Mouse (Mus musculus) embryonic facial prominence, embryonic 10.5 days (tissue): ENCODE data around the gene Pmepa1. TPM values are rescaled to one million over a fixed set of nuclear protein-coding genes. Genes with fewer than 3 reads are reported as not detected.
A peak's percentile ranks its signal among the peaks of the same experiment; 100 is the strongest.

Experiments
- DNase-seq: peaks from one replicate; pipeline ENCODE4 v3.0.0-alpha.2; 2017; ENCODE audit warnings: low spot score
- H3K27ac ChIP-seq: fragments of 300-500 bp; sonication (generic); replicated peaks from 2 replicates; pipeline ENCODE4 v1.5.1; 2016; ENCODE audit warnings: mild to moderate bottlenecking
- H3K27me3 ChIP-seq: fragments of 300-500 bp; sonication (generic); replicated peaks from 2 replicates; pipeline ENCODE4 v1.6.1; 2016; ENCODE audit warnings: low read depth, mild to moderate bottlenecking; ENCODE audit not compliant: poor library complexity, severe bottlenecking
- H3K36me3 ChIP-seq: fragments of 300-500 bp; sonication (generic); replicated peaks from 2 replicates; pipeline ENCODE4 v1.6.1; 2016; ENCODE audit warnings: mild to moderate bottlenecking, moderate library complexity
- H3K4me1 ChIP-seq: fragments of 300-500 bp; sonication (generic); 2 replicates; pipeline ENCODE4 v1.6.1; 2016
- H3K4me3 ChIP-seq: fragments of 300-500 bp; sonication (generic); 2 replicates; pipeline ENCODE4 v1.5.1; 2016; ENCODE audit warnings: mild to moderate bottlenecking, moderate library complexity
- H3K9me3 ChIP-seq: fragments of 300-500 bp; sonication (generic); 2 replicates; pipeline ENCODE4 v1.6.1; 2016; ENCODE audit warnings: mild to moderate bottlenecking
- WGBS: fragments of 180-500 bp; shearing (Covaris S2); methylation state at CpG from one replicate; pipeline ENCODE4 v1.1.7; 2016; 5-methylcytosine and 5-hydroxymethylcytosine counted together
- polyA plus RNA-seq: library from polyadenylated mRNA; unstranded; fragments of >200 nt; fragmentation: Nextera tagmentation; extraction: Ambion mirVana; gene quantifications from 2 replicates; pipeline ENCODE4 v1.2.1, GENCODE M21; 2016

The Pmepa1 gene
- polyA plus RNA-seq, 1 experiment from 2014 or later, result 2.1 TPM

GRCm38 (mm10) chr2:173228567-173228966 lies 47.8 kb downstream of the Pmepa1 start:
- no peak for DNase-seq
- no peak overlapping the region for H3K27ac ChIP-seq
- 83% methylated on average over 8 of the region's 8 CpGs for WGBS
- no peak overlapping the region for H3K4me3 ChIP-seq
- H3K36me3 ChIP-seq, result peaks cover 73% of the 10 kb centered on the region
- H3K27me3 ChIP-seq, result no peaks in the 10 kb centered on the region
- H3K4me1 ChIP-seq, result peaks cover 57% of the 10 kb centered on the region
- no peaks in the 10 kb centered on the region for H3K9me3 ChIP-seq

GRCm38 (mm10) chr2:173226792-173227191 lies 49.5 kb downstream of the Pmepa1 start:
- H3K27ac ChIP-seq, result no peak overlapping the region
- H3K36me3 ChIP-seq, result peaks cover 55% of the 10 kb centered on the region
- H3K27me3 ChIP-seq, result no peaks in the 10 kb centered on the region
- no peak overlapping the region for H3K4me3 ChIP-seq
- H3K9me3 ChIP-seq, result no peaks in the 10 kb centered on the region
- no peak for DNase-seq
- WGBS, result 92% methylated on average over 8 of the region's 8 CpGs
- H3K4me1 ChIP-seq, result peaks cover 56% of the 10 kb centered on the region

GRCm38 (mm10) chr2:173225906-173226305 lies 50.4 kb downstream of the Pmepa1 start:
- no peaks in the 10 kb centered on the region for H3K27me3 ChIP-seq
- DNase-seq, result no peak
- H3K4me1 ChIP-seq, result peaks cover 50% of the 10 kb centered on the region
- WGBS, result 75% methylated on average over 7 of the region's 7 CpGs
- H3K9me3 ChIP-seq, result no peaks in the 10 kb centered on the region
- H3K36me3 ChIP-seq, result peaks cover 46% of the 10 kb centered on the region
- H3K4me3 ChIP-seq, result no peak overlapping the region
- H3K27ac ChIP-seq, result no peak overlapping the region

- no peak for DNase-seq
- Histone ChIP-seq H3K4me1 (peaks cover 40% of the 10 kb centered on the region), H3K27ac (no peak overlapping the region), H3K9me3 (no peaks in the 10 kb centered on the region), H3K4me3 (no peak overlapping the region), H3K36me3 (peaks cover 39% of the 10 kb centered on the region), H3K27me3 (no peaks in the 10 kb centered on the region)
- 60% methylated on average over 7 of the region's 7 CpGs for WGBS
Measured at GRCm38 (mm10) chr2:173224832-173225231, 51.5 kb downstream of the Pmepa1 start.

GRCm38 (mm10) chr2:173224097-173224496 lies 52.2 kb downstream of the Pmepa1 start:
- Histone ChIP-seq H3K27me3 (0 out of 2 replicates have a peak, but pooled peaks cover 2% of the 10 kb centered on the region), H3K4me3 (no peak overlapping the region), H3K27ac (no peak overlapping the region), H3K36me3 (peaks cover 35% of the 10 kb centered on the region), H3K9me3 (no peaks in the 10 kb centered on the region), H3K4me1 (peaks cover 34% of the 10 kb centered on the region)
- no peak for DNase-seq
- 73% methylated on average over 3 of the region's 3 CpGs for WGBS

GRCm38 (mm10) chr2:173223496-173223895 lies 52.8 kb downstream of the Pmepa1 start:
- Histone ChIP-seq H3K36me3 (peaks cover 29% of the 10 kb centered on the region), H3K9me3 (no peaks in the 10 kb centered on the region), H3K27me3 (0 out of 2 replicates have a peak, but pooled peaks cover 8% of the 10 kb centered on the region), H3K27ac (no peak overlapping the region), H3K4me1 (peaks cover 34% of the 10 kb centered on the region), H3K4me3 (no peak overlapping the region)
- no peak for DNase-seq
- WGBS, result 74% methylated on average over 3 of the region's 3 CpGs

GRCm38 (mm10) chr2:173220754-173221153 lies 55.6 kb downstream of the Pmepa1 start:
- no peak overlapping the region for H3K4me3 ChIP-seq
- H3K9me3 ChIP-seq, result no peaks in the 10 kb centered on the region
- H3K27ac ChIP-seq, result no peak overlapping the region
- H3K4me1 ChIP-seq, result peaks cover 17% of the 10 kb centered on the region
- 92% methylated on average over 9 of the region's 9 CpGs for WGBS
- H3K27me3 ChIP-seq, result peaks cover 9% of the 10 kb centered on the region; the same call in 1 of the 2 replicates
- no peak for DNase-seq
- peaks cover 5% of the 10 kb centered on the region; the same call in 1 of the 2 replicates for H3K36me3 ChIP-seq

GRCm38 (mm10) chr2:173219256-173219954 lies 56.9 kb downstream of the Pmepa1 start:
- H3K9me3 ChIP-seq, result no peaks in the 10 kb centered on the region
- no peaks in the 10 kb centered on the region for H3K36me3 ChIP-seq
- no peak overlapping the region for H3K27ac ChIP-seq
- WGBS, result 43% methylated on average over 10 of the region's 10 CpGs
- peak; percentile 72 for DNase-seq
- H3K27me3 ChIP-seq, result peaks cover 9% of the 10 kb centered on the region; the same call in 1 of the 2 replicates
- H3K4me1 ChIP-seq, result peaks cover 10% of the 10 kb centered on the region
- H3K4me3 ChIP-seq, result no peak overlapping the region

- Histone ChIP-seq H3K4me3 (no peak within 1 kb of the TSS), H3K9me3 (no peaks in the 10 kb centered on the region), H3K27ac (no peak within 1 kb of the TSS), H3K4me1 (peaks cover 3% of the 10 kb centered on the region), H3K36me3 (no peaks in the 10 kb centered on the region), H3K27me3 (peaks cover 9% of the 10 kb centered on the region; the same call in 1 of the 2 replicates)
- 76% methylated on average over 11 of the region's 11 CpGs for WGBS
- DNase-seq, result no peak
Measured at GRCm38 (mm10) chr2:173218416-173219141, 57.8 kb downstream of the Pmepa1 start, which contains the start of gene Zbp1. Gene Zbp1, minus strand, starts transcription at chr2:173218923.

GRCm38 (mm10) chr2:173217763-173218258 lies 58.5 kb downstream of the Pmepa1 start:
- H3K27me3 ChIP-seq, result peaks cover 9% of the 10 kb centered on the region; the same call in 1 of the 2 replicates
- H3K36me3 ChIP-seq, result no peaks in the 10 kb centered on the region
- H3K9me3 ChIP-seq, result no peaks in the 10 kb centered on the region
- H3K4me3 ChIP-seq, result no peak overlapping the region
- no peaks in the 10 kb centered on the region for H3K4me1 ChIP-seq
- 92% methylated on average over 5 of the region's 5 CpGs for WGBS
- no peak overlapping the region for H3K27ac ChIP-seq
- no peak for DNase-seq

GRCm38 (mm10) chr2:173217246-173217645 lies 59.1 kb downstream of the Pmepa1 start:
- H3K36me3 ChIP-seq, result no peaks in the 10 kb centered on the region

GRCm38 (mm10) chr2:173216840-173217239 lies 59.5 kb downstream of the Pmepa1 start:
- WGBS, result 88% methylated on average over 7 of the region's 7 CpGs
- Histone ChIP-seq H3K27ac (no peak overlapping the region), H3K4me1 (no peaks in the 10 kb centered on the region), H3K9me3 (no peaks in the 10 kb centered on the region), H3K27me3 (peaks cover 9% of the 10 kb centered on the region; the same call in 1 of the 2 replicates), H3K4me3 (no peak overlapping the region), H3K36me3 (no peaks in the 10 kb centered on the region)
- DNase-seq, result no peak

More at GRCm38 (mm10) chr2:173217246-173217645, 59.1 kb downstream of the Pmepa1 start:
- H3K27me3 ChIP-seq, result peaks cover 9% of the 10 kb centered on the region; the same call in 1 of the 2 replicates
- no peak overlapping the region for H3K4me3 ChIP-seq
- no peaks in the 10 kb centered on the region for H3K4me1 ChIP-seq
- DNase-seq, result no peak
- H3K27ac ChIP-seq, result no peak overlapping the region
- 71% methylated on average over 3 of the region's 3 CpGs for WGBS
- no peaks in the 10 kb centered on the region for H3K9me3 ChIP-seq
